Mouse (Mus musculus) monocyte, adult 5-6 weeks (primary cell): Measurements from ENCODE around the gene Ppil6. TPM values are rescaled to one million over a fixed set of nuclear protein-coding genes. Genes with fewer than 3 reads are reported as not detected.

Source experiments
- ATAC-seq: fragments of 153-309, 156-312 bp; replicated peaks from 2 replicates; pipeline ENCODE4 v1.8.0; 2017; ENCODE audit warnings: mild to moderate bottlenecking; ENCODE audit not compliant: low TSS enrichment, insufficient number of reproducible peaks, severe bottlenecking, poor library complexity, low FRiP score
- total RNA-seq: library from RNA; stranded (forward); fragments of 200-1000, 200-491, 200-594 nt; gene quantifications from 3 replicates; pipeline ENCODE4 v1.2.3, GENCODE M21; 2017

The Ppil6 gene
- total RNA-seq, 1 experiment from 2014 or later, result not detected

DNA sequence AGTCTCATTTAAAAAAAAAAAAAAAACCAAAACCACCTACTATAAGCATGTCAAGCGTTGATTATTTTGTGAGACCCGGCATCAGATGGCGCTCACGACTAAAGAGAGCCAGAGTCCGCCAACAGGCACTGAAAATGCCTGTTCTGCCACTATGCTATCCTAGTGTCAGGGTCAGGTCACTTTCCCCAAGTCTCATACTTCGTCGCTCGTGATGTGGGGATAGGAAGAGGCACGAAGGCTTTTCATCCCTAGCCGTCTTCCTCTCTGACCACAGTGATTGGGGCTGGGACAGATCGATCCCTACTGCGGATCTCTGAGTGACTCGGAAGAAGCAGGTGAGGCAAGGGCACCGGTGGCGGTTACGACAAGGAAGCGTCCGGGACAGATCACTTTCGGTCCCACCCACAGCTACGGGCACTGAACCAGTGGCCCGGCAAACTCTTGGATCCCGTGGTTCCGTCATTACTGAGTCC is 28.3 kb downstream of the Ppil6 start:
- ATAC-seq, result peak; percentile 27

DNA sequence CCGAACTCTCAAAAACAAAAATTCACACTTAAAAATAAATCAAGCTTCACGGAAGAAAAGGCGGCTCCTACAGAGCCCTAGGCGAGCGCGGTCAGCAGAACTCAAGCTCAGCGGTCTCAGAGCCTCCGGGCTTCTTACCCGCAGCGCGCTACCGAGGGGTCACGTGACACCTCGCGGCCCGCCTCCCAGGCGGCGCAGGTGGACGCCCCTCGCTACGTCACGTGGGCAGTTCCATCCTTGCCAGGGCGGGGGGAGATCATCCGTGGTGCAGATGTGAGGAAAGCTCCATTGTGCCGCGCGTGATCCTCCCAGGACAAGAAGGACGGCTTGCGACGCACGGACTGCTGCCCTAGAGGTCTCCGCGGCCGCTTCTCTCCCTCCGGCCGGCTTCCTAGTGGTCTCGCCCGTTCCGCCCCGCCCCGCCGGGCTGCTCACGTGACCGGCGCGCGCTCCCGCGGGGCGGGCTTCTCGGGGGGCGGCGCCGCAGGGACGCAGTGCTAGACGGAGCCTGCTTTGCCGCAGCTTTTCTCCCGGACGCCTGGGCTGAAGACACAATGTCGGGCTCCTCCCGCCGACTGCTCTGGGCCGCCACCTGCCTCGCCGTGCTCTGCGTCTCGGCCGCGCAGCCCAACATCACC is 28.9 kb downstream of the Ppil6 start, which contains the start of gene Cd164:
TSS of gene Cd164 (plus strand) at position 434 of the 638 bp plus-strand sequence.
- peak; percentile 73 for ATAC-seq

DNA sequence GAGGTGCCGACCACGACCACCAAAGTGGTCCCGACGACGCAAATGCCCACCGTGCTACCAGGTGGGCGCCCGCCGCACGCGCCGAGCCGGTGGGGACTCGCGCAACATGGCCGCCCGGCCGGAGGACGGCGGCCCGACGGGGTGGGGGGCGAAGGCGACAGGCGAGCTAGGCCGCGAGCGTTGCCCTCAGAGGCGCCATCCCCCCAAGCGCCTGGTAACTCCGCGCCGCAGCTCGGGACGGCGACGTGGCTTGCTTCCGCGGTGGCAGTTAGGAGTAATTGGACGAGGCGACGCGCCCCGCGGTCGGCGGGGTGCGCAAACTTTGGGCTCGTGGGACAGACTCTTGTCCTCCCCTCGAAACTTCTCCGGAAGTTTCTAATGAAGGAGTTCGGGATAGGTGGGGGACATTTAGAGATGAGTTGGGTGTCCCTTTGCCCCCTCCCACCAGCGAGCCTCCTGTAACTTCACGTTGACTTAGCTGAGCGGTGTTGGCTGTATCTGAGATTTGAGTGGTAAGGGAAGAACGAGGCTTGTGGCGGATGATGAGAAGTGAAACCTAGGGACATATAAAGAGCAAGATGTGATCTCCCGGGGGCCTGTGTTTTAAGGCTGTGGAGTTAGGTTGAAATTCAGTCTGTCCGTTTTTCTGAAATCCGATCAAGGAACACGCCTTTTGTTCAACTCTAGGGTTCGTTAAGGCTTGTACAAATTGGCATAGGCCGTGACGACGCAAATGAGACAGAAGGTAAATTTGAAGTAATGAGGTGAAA is 29.6 kb downstream of the Ppil6 start:
- no peak for ATAC-seq

DNA sequence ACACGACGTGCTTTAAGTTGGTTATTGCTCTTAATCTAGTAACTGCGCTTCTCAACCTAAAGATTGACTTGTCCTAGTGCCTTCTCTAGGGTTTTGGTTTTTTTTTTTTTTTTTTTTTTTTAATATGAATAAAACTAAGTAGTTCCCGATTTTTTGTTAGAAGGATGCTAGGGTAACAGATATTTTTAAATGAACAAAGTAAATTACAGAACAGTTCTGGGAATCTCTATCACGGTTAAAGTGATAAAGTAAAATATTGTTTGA is 30.1 kb downstream of the Ppil6 start:
- ATAC-seq, result no peak

DNA sequence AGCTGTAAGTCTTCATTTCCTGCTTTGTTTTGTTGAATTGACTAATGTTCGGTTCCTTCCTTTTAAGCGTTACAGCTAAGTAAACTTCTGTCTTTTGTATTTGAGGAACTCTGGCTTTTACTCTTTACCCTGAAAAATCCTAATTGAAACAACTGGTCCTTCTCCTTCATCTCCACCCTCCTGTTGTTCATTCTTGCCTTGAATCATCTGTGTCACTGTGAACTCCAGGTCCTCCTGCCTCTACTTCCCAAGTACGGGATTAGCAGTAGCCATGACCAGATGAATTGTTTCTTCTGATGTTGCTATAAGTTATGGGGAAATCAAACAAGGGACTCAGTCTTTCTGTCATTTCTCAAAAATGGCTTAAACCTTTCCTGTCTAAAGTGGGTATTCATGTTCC is 33.1 kb downstream of the Ppil6 start:
- ATAC-seq, result no peak

DNA sequence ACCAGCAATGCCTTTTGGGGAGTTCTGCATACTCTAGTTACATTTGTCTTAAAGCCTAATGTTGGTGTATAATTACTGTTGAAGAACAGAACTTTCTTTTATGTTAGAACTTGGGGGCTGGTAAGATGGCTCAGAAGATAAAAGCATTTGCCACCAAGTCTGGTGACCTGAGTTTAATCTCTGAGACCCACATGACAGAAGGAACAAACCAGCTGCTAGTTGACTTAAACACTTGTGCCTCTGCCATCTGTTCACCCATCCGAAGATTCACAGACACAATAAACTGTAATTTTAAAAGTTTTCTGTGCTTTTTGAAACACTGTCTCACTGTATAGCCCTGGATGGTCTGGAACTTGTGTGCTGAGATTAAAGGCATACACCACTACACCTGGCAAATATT is 35.5 kb downstream of the Ppil6 start:
- ATAC-seq, result no peak

DNA sequence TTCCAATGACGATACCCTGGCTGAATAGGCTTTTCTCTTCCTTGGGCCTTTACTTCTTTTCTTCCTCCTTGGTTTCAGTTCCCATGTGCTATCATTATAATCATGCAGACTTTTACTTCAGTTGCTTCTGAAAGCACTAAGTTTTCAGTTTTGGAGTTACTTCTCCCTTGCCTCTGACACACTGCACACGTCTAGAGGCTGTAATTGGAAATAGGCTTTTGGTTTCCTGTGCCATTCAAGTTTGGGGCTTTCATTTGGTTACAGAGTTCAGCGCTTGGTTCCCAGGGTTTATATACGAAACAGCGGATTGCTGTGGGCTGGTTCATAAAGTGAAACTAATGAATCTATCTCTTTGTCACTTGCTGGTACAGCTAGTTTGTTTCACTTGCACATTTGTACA is 39.7 kb downstream of the Ppil6 start:
- no peak for ATAC-seq

DNA sequence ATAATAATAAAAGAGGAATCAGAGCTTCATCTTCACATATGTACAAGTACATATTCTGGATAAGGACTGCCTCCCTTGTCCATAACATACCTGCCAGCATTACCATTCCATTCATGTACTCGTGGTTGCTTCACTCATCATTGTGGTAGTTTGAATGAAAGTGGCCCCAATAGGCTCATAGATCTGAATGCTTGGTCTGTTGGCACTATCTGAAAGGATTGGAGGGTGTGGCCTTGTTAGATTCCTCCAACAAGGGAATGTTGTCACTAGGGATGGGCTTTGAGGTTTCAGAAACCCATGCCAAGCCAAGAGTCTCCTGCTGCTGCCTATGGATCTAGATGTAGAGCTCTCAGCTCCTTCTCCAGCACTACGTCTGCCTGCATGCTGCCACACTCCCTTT is 45.8 kb downstream of the Ppil6 start:
- no peak for ATAC-seq

DNA sequence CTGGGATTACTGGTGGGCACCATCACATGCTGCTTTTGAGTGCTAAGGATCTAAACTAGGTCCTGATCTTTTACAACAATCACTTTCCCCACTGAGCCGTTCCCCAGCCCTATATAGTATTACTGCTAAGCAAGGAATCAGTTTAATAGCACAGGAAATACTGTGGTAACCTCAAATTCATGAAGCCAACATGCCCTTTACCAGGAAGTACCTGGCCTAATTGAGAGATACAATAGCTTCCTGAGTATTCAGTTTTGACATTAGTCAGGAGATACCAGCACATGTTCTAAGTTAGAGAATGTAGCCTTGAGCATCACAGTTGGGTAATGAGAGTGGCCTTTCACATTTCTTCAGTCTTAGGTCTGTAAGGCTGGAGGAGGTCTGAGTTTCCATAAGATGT is 46.5 kb downstream of the Ppil6 start:
- no peak for ATAC-seq

DNA sequence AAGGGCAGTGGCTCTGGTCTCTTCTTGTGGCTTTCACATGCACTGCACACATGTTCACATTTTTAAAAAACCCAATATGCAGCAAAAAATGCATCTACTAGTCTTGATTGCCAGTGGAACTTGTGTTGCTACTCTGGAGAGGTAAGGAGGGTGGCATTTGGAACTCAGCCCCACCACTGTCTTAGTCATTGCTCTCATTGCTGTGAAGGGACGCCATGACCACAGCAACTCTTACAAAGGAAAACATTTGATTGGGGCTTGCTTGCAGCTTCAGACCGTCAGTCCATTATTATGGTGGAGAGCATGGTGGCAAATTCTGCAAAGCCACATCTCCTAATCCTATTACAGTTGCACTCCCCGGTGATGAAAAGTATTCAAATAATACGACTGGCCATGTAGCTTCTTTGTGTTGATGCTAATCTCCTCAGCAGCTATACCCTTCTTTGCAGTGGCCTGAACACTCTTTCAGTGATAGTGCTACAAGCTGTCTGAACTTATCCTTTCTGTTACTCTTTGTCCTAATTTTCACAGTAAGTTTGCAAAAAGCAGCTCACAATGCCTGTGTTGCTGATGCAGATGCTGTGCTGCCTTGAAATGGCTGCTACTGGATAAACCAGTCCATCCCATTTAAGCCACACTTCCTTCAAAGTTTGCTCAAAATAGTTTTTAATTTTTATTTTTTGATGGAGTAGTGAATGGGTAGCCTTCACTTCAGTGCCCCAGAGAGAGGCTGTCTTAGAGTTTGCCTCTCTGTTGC is 47.2 kb downstream of the Ppil6 start:
- ATAC-seq, result no peak

DNA sequence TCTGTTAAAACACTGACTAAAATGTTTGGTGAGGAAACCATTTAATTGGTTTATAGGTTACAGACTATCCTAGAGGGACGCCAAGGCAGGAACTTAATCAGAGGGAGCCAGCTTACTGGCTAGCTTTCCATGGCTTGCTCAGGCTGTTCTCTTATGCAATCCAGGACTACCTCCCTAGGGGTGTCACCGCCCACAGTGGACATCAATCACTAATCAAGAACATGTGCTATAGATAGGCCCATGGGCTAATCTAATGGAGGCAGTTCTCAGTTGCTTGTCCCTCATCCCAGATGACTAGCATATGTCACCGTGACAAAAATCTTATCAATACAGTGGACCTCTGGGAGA is 47.7 kb downstream of the Ppil6 start:
- no peak for ATAC-seq

DNA sequence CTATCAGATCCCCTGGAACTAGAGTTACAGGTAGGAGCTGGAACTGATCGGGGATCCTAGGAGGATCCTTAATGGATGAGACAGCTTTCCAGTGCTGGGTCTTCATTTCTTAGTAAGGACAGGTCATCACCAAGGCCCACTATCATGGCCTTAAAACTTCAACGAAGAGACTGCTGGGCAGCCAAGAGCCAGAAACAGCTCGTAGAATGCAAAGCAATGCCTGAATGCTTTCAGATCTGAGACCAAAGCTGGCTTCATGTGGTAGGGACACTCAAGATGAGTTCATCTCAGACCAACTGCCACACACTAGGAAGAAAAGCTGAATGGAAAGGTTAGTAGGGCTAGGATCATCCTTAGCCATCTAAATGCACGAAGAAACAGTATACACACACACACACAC is 48.7 kb downstream of the Ppil6 start:
- ATAC-seq, result no peak

DNA sequence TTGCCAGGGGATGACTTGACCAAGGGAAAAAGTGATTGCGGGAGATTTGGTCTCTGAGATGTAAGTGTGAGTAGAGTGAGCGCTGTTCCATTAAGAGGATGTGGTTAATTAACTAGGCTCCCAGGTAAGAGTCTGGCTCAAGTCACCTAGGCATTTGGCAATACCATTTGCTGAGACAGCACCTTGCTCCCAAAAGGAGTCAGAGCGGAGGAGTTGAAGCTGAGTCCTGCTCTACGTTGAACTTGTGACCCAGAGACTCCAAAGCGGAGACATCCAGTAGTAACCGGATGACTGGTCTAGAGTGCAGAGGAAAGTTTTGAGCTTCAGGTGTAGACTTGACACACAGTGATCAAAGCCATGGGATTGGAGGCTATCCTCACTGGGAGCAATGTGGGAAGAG is 51.8 kb downstream of the Ppil6 start:
- ATAC-seq, result no peak

DNA sequence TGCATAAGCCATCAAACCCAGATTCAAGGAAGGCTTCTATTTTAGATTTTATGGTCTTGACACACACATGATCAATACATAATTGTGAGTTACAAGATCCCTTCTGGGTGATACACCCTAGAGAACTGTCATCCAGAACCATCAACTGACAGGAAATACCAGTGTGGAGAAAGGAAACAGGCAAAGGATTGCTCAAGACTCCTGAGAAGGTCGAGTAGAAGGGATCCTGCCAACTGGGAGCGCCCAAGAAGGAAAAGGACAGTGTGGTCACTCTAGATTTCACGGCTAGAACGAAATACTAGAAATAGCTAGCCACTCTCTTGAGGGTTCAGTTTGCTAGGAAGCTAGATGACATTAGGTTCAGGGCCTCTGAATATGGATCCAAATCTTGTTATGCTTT is 53.2 kb downstream of the Ppil6 start:
- no peak for ATAC-seq

DNA sequence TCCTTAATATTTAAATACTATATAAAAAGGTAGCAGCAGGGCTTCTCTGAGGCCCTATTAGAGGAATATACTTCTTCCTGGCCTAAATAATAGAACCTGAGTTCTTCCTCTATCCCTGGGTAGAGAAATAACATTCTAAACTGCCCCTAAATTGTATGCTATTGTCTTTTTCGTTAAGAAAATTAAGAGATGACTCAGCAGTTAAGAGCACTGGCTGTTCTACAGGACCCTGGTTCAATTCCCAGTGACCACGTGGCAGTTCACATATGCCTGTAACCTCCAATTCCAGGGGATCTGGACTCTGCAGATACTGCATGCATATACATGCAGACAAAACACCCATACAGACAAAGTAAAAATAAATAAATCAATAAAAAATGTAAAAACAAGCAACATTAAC is 53.6 kb downstream of the Ppil6 start:
- no peak for ATAC-seq

DNA sequence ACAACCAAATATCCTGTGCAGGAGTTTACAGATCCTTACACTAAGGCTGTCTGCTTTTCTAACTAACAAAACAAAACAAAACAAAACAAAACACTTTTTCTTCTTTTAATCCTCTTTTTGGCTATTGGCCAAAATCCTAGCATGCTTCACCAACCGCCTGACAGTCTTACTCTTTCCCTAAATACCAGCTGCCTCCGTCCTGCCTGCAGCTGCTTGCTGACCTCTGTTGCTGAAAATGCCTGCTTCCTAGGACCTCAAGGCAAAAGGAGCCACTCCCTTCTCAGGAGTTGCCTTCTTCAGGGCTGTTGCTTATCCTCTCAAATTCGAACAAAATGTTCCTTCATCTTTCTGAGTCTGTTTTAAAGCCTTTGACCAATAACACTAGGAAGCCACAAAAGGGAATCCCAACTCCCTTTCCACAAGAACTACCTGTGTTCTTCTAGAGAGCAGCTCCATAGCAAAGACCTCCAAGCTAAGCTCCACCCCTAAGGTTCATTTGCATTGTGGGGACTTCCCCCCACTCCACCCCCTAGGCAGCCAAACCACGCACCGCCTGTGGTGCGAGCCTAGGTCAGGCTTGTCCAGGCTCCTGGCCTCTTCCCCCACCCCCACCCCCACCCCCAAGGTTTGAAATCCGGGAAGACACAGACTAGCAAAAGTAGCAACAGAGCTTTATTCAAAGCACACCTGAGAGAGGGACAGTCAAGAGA is 54.4 kb downstream of the Ppil6 start:
- no peak for ATAC-seq

DNA sequence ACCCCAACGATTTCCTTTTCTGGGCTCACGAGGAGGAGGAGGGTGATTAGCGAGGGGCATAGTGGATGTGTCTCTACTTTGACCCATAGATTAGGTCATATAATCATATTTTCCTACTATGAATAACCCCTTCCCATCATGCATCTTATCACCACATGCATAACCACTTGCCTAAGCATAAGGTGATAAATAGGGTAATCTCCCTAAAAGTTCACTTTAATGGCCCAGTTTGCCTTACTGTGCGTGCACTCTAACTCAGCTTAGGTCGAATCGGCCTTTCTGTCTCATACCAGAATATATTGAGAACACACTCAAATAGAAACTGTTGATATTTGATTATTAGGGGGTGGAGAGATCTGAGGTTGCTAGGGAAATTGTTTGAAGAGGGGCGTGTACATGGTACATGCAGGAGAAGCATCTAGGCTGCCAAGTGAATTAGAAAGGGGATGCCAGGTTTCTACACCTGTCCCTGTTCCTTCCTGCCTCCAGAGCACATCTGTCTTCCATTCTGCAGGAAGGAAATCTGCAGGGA is 55.1 kb downstream of the Ppil6 start:
- no peak for ATAC-seq

DNA sequence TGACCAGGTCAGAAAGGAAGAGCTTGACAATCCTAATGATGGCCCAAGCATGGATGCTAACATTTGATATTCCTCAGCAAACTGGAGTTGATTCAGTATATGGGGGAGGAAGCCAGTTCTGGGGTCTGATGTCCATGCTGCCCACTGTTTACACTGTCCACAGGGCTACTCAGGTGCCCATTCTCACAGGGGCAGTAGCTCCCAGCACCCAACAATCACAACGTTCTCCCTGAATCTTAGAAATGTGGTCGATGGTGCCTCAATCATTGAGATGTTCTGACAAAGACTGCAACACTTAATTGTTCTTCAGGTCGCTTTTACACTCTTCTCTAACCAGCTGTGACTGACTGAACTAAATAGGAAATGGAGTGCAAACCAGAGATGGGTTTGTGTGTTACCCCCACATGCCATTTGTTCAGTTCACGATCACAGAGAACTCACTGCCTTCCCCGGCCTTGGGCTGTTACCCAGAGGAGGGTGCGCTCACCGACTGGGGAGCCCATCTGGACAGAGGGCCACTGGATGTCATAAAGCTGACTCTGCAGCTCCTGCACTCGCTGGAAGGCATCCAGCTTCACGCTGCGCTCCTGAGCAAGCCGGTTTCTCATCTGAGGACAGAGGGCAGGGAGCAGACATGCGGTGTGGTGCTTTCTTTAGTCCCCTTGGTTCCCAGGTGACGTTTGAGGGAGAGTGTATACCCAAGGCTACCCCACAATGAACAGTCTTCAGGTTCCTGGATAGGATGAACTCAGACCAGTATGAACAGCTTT is 56.3 kb downstream of the Ppil6 start:
- no peak for ATAC-seq

DNA sequence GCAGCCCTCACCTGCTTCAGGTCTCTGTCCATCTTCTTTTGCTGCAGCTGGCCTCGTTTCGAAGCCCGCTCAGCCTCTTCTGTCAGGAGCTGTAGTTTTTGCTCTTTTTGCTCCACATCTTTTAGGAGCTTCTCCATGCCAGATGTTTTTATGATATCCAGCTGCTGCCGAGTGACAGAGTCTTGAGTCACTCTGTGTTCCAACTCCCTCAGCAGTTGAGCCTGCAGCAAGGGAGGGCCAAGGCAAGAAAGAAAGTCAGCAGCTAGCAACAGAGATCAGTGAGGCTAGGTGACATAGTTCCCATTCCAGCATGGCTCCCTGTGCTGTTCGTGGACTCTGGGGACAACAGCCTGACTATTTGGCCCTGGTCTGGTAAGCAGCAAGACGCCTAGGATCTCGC is 60.5 kb downstream of the Ppil6 start:
- ATAC-seq, result no peak
